Mouse (Mus musculus): Measurements from ENCODE around the gene Tmem116. TPM values are rescaled to one million over a fixed set of nuclear protein-coding genes. Genes with fewer than 3 reads are reported as not detected.

The Tmem116 gene
- total RNA-seq, 2 experiments from 2014 or later = 1.9 TPM

- no peak for DNase-seq
- intact Hi-C loops (cut with DNase I) = no loop called here
Observed at GRCm38 (mm10) chr5:121534521-121534920, 82.8 kb downstream of the Tmem116 start.

DNA sequence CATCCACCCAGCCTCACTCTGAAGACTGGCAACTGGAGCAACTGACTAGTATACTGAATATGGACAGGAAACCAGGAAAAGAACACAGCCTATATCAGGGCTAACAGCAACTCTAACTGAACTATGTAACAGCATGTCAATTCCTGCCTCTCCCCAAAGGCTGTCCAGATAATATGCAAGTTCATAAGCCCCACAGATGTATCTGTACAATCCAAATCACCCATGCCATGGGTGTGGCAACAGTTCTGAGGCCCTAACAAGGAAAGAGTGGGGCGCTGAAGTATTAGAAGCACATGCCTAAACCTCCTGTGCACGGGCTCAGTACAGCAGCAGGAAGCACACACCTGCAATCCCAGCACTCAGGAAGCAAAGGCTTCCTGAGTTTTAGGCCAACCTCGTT is 83.4 kb downstream of the Tmem116 start:
- intact Hi-C loops (cut with DNase I) = no loop called here
- DNase-seq = no peak

DNA sequence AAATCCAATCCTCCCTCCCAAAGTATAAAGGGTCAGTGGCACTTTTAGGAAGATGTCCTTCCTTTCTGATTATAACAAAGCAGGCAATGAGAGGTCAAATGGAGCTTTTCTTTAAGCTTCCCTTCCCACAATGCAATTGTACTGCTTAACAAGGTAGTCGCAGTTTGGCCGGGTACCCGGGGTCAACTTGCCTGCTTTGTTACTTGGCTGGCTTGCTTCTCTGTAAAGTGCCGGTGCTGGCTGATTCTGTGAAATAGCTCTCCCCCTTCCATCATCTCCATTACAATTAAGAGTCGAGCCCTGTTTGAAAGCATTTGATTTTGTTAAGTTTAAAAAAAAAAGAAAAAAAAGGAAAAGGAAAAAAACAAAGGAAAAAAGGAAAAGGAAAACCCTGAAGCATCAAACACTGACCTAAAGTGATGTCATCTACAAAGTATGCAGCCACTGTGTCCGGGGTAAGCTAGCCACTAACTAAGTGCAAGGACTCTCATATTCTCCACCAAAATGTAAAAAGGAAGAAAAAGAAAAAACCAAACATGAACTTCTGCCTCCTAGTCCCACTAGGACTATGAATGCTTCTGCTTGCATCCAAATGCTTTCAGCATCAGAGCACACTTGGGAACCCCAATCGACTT is 85.3 kb downstream of the Tmem116 start:
- DNase-seq = no peak
- intact Hi-C loops (cut with DNase I) = no loop called here

- DNase-seq = no peak
- intact Hi-C loops (cut with DNase I) = no loop called here
Observed at GRCm38 (mm10) chr5:121537588-121537987, 85.9 kb downstream of the Tmem116 start.

DNA sequence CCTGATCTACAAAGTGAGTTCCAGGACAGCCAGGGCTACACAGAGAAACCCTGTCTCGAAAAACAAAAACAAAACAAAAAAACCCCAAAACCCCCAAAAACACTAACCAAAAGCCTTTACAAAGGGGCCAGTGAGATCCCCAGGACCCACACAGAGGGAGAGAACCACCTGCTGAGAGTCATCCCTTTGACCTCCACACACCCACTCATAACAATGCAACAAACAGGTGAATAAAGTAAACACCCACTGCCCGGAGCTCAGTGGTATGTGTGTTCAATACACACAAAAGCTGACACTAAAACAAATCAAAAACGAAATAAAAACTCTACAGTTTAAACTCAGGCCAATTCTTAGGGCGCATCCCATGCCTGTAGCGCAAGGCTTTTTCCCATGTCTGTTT is 88.4 kb downstream of the Tmem116 start:
- no peak for DNase-seq
- intact Hi-C loops (cut with DNase I) = no loop called here

- intact Hi-C loops (cut with DNase I) = no loop called here
- no peak for DNase-seq
Observed at GRCm38 (mm10) chr5:121541235-121541634, 89.5 kb downstream of the Tmem116 start.

GRCm38 (mm10) chr5:121543370-121543769 is 91.7 kb downstream of the Tmem116 start:
- intact Hi-C loops (cut with DNase I) = no loop called here
- no peak for DNase-seq

DNA sequence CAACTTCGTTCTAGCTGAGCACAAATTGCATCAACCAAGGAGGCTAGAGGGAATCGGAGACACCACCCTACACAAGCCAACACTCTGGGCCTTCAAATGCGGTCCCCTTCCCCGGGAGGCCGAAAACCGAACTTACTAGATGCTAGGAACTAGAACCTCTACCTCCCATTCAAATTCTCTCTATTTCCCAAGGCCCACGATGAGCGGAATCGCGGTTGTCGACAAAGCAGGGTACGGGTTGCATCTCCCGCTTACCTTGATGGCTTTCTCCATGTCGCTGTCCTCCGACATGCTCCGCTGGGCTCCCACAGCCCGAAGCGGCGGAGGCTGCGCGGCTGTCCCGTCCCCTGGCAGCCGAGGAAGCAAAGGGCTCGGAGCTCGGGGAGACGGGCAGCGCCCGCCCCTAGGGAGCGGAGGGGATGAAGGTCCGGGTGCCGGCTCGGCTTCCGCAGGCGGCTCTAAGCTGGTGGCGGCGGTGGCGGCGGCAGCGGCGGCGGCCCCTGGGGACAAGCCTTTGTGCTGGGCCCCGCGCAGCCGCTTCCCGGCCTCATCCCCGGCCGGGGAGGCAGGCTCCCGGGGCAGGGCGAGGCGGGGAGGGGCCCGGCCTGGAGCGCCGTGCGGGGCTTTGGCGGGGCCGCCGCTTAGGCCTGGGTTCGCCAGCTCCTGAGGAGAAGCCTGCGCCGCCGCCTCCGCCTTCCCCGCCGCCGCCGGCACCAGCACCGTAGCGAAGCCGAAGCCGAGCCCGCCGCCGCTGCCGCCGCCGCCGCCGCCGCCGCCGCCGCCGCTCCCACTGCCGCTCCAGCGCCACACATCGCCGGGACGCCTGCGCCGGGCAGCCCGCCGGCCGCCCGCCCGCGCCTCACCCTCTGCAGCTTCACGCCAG is 93.5 kb downstream of the Tmem116 start, which contains the start of the genes Adam1a and Gm42878:
Adam1a (minus strand) TSS at position 573 of the 883 bp plus-strand sequence.
Gm42878 (minus strand) TSS at position 573 of the 883 bp plus-strand sequence.
- DNase-seq = peak; percentile 45
- intact Hi-C loops (cut with DNase I) = no loop called here

- DNase-seq = peak; percentile 98
- intact Hi-C loops (cut with DNase I) = no loop called here
Observed at GRCm38 (mm10) chr5:121545793-121546529, 94.3 kb downstream of the Tmem116 start, which contains the start of gene Mapkapk5. Gene Mapkapk5, minus strand, starts transcription at chr5:121545905.

DNA sequence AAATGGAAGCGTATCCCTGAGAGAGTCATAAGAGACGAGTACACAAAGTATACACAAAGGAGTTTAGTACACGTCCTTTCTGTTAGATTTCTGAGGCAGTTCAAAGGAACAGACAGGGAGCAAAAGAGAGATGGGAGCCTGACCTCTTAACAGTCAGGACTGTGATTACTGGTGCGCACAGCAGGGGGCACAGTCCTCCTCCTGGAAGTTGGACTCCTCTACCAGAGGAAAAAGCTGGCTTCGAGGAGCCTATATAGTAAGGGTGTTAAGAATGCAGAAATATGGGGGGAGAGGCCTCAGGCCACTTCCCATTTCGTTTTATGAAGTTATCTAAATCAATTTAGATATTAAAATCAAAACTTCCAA is 94.8 kb downstream of the Tmem116 start:
- intact Hi-C loops (cut with DNase I) = no loop called here
- DNase-seq = peak; percentile 47

DNA sequence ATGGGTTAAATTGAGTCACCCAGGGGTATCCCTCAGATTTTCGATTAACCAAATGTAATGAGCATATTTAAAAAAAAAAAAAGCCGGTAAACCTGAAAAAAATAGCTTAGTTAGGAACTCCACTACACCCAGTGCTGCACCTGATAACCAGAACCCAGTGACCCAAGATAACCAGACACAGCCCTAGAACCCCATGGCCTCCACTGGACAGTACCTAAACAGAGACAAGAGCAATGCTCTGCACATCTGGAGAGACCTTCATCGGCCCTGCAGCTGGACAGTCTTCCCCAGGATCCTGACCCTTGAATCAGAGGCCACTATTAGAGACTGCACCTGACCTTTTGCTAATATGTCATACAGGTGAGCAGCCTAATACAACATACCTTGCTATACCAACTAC is 95.4 kb downstream of the Tmem116 start:
- intact Hi-C loops (cut with DNase I) = no loop called here
- no peak for DNase-seq

DNA sequence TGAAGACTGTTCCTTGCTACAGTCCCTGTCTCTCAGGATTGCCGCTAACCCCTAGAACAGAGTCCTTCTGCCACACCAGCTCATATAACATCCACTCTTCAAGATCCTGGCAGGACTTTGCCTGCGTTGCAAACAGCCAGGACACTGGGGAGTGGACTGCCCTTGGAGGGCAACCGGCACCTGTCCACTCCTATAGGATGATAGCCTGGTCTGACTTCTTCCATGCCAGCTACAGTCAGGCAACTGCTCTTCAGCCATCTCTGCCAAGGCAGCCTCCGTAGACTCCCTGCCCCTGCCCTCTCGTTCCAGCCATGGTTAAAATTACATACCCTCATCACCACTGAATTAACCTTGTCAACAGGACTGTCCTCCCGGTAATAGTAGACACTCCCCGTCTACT is 97.5 kb downstream of the Tmem116 start:
- intact Hi-C loops (cut with DNase I) = no loop called here

GRCm38 (mm10) chr5:121562436-121562835 is 110.7 kb downstream of the Tmem116 start:
- no peak for DNase-seq
- intact Hi-C loops (cut with DNase I) = loop anchor here (5.0 kb wide), 1 partner anchor 40 kb away; no protein-coding TSS in a partner anchor

More for the DNA sequence above, 97.5 kb downstream of the Tmem116 start:
- DNase-seq = no peak

- peak; percentile 87 for DNase-seq
- intact Hi-C loops (cut with DNase I) = loop anchor here (5.0 kb wide), 1 partner anchor 38 kb away; no protein-coding TSS in a partner anchor
Observed at GRCm38 (mm10) chr5:121564468-121564895, 112.8 kb downstream of the Tmem116 start.

GRCm38 (mm10) chr5:121566035-121566681 is 114.5 kb downstream of the Tmem116 start:
- intact Hi-C loops (cut with DNase I) = no loop called here
- no peak for DNase-seq

DNA sequence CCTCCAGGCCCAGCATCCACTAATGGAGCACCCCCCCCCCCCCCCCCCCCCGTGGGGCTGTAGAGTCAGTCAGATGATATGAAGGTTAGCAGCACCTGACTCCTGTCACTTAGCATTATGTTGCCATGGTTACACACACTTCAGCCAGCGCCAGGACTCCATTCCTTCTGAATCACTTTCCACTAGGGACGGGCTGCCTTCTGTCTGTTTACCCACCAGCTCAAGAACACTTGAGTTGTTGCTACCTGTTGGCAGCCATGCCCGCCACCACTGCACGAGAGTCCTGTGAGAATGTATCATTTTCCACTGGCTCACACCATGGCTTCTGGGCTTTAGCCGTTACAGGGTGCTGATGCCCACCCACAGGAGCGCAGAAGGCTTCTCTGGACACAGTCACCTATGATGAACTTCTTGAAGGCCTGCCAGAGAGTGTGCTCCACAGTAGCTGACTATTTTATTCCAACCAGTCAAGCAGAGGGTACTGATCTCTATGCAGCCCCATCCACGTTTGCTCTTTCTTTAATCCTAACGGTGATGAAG is 118.3 kb downstream of the Tmem116 start:
- DNase-seq = no peak
- intact Hi-C loops (cut with DNase I) = no loop called here

GRCm38 (mm10) chr5:121570787-121571186 is 119.1 kb downstream of the Tmem116 start:
- DNase-seq = no peak
- intact Hi-C loops (cut with DNase I) = no loop called here
